Mouse (Mus musculus) thymus, adult 2 months (tissue): Measurements from ENCODE around the gene Galntl5. TPM values are rescaled to one million over a fixed set of nuclear protein-coding genes. Genes with fewer than 3 reads are reported as not detected.

Experiments used
- DNase-seq: peaks from one replicate; pipeline ENCODE4 v3.0.0; 2021
- H3K27ac ChIP-seq: fragments of 200-500 bp; 2 replicates; pipeline ENCODE4 v1.5.1; 2012; ENCODE audit warnings: low read length, control low read depth; ENCODE audit not compliant: control insufficient read depth, insufficient read depth
- H3K27me3 ChIP-seq: fragments of 200-500 bp; 2 replicates; pipeline ENCODE4 v1.6.1; 2012; ENCODE audit warnings: mild to moderate bottlenecking, low read length, moderate library complexity, mixed read lengths; ENCODE audit not compliant: control insufficient read depth, insufficient read depth
- H3K36me3 ChIP-seq: fragments of 200-500 bp; 2 replicates; pipeline ENCODE4 v1.6.1; 2012; ENCODE audit warnings: mild to moderate bottlenecking, low read length, moderate library complexity; ENCODE audit not compliant: control insufficient read depth, insufficient read depth
- H3K4me1 ChIP-seq: fragments of 200-500 bp; replicated peaks from 2 replicates; pipeline ENCODE4 v1.6.1; 2012; ENCODE audit warnings: low read length; ENCODE audit not compliant: control insufficient read depth, insufficient read depth
- H3K4me3 ChIP-seq: fragments of 200-500 bp; 2 replicates; pipeline ENCODE4 v1.5.1; 2012; ENCODE audit warnings: mild to moderate bottlenecking, low read length, control low read depth, moderate library complexity; ENCODE audit not compliant: control insufficient read depth, insufficient read depth
- CTCF ChIP-seq: fragments of 200-500 bp; IDR thresholded peaks from 2 replicates; pipeline ENCODE4 v1.5.1; 2012; ENCODE audit warnings: mild to moderate bottlenecking, control low read depth, low read length, moderate library complexity, borderline replicate concordance; ENCODE audit not compliant: control insufficient read depth, poor library complexity, insufficient read depth; ENCODE audit errors: extremely low read depth
- POLR2A ChIP-seq: fragments of 200-500 bp; IDR thresholded peaks from 2 replicates; pipeline ENCODE4 v1.6.1; 2012; ENCODE audit warnings: mild to moderate bottlenecking, low read length, control low read depth, moderate library complexity; ENCODE audit not compliant: control insufficient read depth, poor library complexity, insufficient read depth; ENCODE audit errors: extremely low read depth
- WGBS: fragments of 180-500 bp; shearing (Covaris S2); methylation state at CpG from one replicate; pipeline ENCODE4 v1.1.7; 2018; 5-methylcytosine and 5-hydroxymethylcytosine counted together
- polyA plus RNA-seq: library from polyadenylated mRNA; depleted of rRNA; stranded (reverse); fragments of >200 nt; gene quantifications from 2 replicates; pipeline ENCODE4 v1.2.3, GENCODE M21; 2012; rRNA removed

Galntl5 gene
- polyA plus RNA-seq, 1 experiment, result not detected

DNA sequence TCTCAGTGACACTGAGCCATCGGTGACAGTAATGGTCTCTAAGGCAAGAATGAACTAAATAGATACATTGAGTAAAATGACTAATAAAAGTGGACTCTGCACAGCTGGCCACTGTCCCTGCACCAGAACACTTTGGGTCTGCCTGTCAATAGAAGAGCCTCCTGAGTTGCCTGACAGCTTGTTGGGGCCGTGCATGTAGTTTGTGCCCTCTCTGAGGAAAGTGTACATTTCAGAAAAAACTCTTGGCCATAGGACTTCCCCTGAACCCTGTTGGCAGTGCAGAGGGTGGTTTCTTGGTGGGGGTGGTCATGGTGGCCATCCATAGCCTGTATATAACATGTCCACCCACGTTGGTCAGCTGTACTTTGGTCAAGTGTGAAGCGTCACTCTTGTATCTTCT is 73.2 kb downstream of the Galntl5 start:
- 99% methylated on average over 4 of the region's 4 CpGs for WGBS
- H3K27ac ChIP-seq, result no peak overlapping the region
- DNase-seq, result no peak

DNA sequence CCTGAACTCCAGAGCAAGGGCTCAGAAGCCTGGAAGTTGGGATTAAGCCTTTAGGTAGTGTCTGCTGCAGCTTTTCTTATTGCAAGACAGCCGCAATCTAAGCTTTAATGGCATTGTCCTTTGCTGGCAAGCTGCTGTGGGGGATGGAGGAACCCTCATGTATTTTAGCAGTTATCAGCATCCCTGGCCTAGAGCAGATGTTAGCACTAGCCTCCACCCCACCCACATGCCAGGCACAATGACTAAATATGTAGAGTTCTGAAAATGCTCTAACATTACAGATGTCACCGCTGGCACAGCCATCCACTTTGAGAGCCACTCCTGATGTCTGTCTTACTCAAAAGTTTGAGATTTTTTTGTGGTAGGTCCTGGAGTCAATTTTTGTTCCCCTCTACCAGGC is 75.4 kb downstream of the Galntl5 start:
- 95% methylated on average over 2 of the region's 2 CpGs for WGBS
- no peak overlapping the region for H3K27ac ChIP-seq
- H3K4me3 ChIP-seq, result no peak overlapping the region
- no peaks in the 10 kb centered on the region for H3K4me1 ChIP-seq
- DNase-seq, result no peak
- peaks cover 8% of the 10 kb centered on the region for H3K36me3 ChIP-seq
- TF ChIP-seq POLR2A (no peak), CTCF (no peak)
- H3K27me3 ChIP-seq, result no peaks in the 10 kb centered on the region

More for the DNA sequence above, 73.2 kb downstream of the Galntl5 start:
- no peaks in the 10 kb centered on the region for H3K4me1 ChIP-seq
- peaks cover 8% of the 10 kb centered on the region for H3K36me3 ChIP-seq
- TF ChIP-seq CTCF, result no peak
- TF ChIP-seq POLR2A, result no peak
- no peak overlapping the region for H3K4me3 ChIP-seq
- H3K27me3 ChIP-seq, result no peaks in the 10 kb centered on the region

DNA sequence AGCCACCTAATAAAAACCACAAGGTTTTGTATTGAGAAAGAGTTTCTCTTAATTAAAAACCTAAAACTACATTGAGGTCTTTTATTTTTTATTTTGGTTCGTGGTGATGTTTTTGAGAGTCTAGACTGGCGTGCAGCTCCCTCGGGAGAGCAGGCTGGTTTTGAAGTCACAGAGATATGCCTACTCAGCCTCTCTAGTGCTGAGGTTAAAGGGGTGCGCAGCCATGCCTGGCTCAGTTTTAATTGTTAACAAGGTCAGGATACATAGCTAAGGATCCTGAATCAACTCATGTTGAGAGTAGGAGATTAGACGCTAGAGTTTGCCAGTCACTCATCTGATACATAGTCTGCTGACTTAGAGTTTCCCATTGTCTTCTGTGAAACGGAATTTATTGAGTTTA is 80.2 kb downstream of the Galntl5 start:
- H3K4me3 ChIP-seq, result no peak overlapping the region
- H3K36me3 ChIP-seq, result no peaks in the 10 kb centered on the region
- H3K27me3 ChIP-seq, result no peaks in the 10 kb centered on the region
- no peak for DNase-seq
- 97% methylated on average over 6 of the region's 6 CpGs for WGBS
- no peak overlapping the region for H3K27ac ChIP-seq
- no peaks in the 10 kb centered on the region for H3K4me1 ChIP-seq
- TF ChIP-seq CTCF (no peak), POLR2A (no peak)

GRCm38 (mm10) chr5:25262266-25262665 is 81.0 kb downstream of the Galntl5 start:
- no peak overlapping the region for H3K27ac ChIP-seq

DNA sequence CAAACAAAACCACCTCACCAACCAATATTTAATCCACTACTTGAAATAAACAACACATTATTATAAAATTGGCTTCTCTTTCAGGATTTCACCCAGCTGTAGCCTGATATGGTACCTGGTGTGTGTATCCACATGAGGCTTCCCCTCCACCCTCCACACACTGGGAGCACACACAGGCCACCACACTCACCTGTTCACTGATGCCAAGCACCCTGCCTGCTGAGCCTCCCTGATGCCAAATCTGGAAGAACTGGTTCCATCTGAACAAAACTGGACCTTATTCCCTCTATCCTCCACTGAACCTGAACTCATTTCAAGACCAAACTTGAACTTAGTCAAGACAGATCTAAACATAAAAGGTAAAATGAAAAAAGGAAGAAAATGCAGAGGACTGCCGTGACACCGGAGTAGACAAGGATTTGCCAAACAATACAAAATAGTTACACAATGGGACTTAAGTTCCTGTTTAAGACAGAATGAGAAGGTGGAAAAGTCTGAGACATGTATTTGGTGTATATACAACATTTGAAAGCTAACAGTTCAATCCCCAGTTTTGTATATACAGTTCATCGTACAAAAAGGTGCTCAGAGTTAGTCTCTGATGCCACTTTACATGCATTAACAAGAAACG is 87.1 kb downstream of the Galntl5 start:
- no peak overlapping the region for H3K27ac ChIP-seq
- no peak overlapping the region for H3K4me3 ChIP-seq
- peaks cover 26% of the 10 kb centered on the region for H3K36me3 ChIP-seq
- DNase-seq, result no peak
- WGBS, result 95% methylated on average over 4 of the region's 4 CpGs
- H3K4me1 ChIP-seq, result no peaks in the 10 kb centered on the region
- no peaks in the 10 kb centered on the region for H3K27me3 ChIP-seq
- TF ChIP-seq POLR2A, result no peak

More at GRCm38 (mm10) chr5:25262266-25262665, 81.0 kb downstream of the Galntl5 start:
- no peaks in the 10 kb centered on the region for H3K27me3 ChIP-seq
- DNase-seq, result no peak
- H3K4me1 ChIP-seq, result no peaks in the 10 kb centered on the region
- 95% methylated on average over 7 of the region's 7 CpGs for WGBS
- H3K36me3 ChIP-seq, result no peaks in the 10 kb centered on the region
- no peak for TF ChIP-seq POLR2A
- TF ChIP-seq CTCF, result no peak
- no peak overlapping the region for H3K4me3 ChIP-seq

Other genes starting within 250 kb of the Galntl5 start
- gene Prkag2, start 80.8 kb upstream of the Galntl5 start, polyA plus RNA-seq, result 21.4 and 23.5 TPM in 2 replicates
- 14.6 TPM in 2 replicates for gene Galnt11, start 40.4 kb downstream of the Galntl5 start, polyA plus RNA-seq
- not detected in 2 replicates for gene E130116L18Rik, start 41.7 kb downstream of the Galntl5 start, polyA plus RNA-seq